Mouse (Mus musculus) hindlimb bud, embryonic 11.5 days (tissue): Measurements from ENCODE around the gene Ngf.
A peak's percentile ranks its signal among the peaks of the same experiment; 100 is the strongest.

ENCODE experiments used
- DNase-seq: peaks from one replicate; pipeline ENCODE4 v3.0.0-alpha.2; 2012; ENCODE audit warnings: low read depth, low spot score; ENCODE audit errors: extremely low spot score

The Ngf gene

GRCm38 (mm10) chr3:102469713-102470448 is at the start of gene Ngf:
Gene Ngf, plus strand, starts transcription at chr3:102469919.
- DNase-seq, result no peak

DNA sequence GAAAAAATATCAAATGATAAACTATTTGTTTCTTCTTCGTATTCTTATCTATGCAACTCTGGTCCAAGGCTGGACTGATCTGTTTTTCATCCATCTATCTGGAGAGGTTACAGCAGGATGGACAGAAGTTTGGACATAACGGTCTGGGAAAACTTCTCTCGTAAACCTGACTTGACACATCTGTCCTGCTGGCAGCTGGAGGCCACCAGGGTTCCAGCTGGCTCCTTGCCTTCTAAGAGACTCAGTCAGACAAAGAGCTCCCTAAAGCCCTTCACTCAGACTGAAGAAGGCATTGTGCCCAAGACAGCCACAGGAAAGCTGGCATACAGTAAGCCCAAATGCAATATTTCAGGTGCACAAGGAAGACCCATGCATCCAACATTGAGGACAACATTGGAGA is 24.2 kb upstream of the Ngf start:
- no peak for DNase-seq

DNA sequence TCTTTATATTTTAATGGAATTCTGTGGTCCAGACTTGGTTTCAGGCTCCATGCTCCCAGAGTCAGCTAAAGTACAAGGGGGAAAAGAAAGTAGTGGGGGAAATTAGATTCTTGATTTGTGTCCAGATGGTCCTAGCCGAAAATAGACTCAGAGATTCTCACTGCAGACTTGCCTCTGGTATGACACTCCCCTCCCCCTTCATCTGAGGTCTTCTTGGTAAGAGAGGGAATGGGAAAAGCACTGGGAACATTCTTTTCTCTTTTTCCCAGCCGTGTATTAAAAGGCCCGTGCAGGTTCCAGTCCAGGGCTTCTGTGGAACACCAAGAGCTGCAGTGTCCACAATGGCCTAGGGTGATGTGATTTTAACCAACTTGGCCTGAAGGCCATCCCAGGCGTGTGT is 23.0 kb upstream of the Ngf start:
- DNase-seq, result no peak

DNA sequence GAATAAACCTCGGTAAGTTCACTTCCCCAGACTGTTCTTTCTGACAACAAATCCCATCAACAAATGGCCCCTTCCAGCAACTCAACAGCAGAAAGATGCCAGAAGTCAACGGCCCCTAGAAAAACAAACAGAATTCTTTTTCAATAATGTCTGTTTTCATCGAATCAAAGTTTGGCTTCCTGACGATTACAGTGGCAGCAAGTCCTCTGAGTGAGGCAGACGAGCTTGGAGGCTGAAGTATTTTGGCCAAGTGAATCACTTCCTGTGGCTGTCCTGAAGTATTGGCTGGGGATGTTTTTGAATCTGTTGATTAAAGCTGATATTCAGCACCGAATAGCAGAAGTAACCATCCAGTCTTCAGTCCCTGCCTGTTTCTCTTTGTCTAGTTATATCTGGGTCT is 15.2 kb upstream of the Ngf start:
- DNase-seq, result no peak

- DNase-seq, result no peak
Observed at GRCm38 (mm10) chr3:102460528-102460927, 9.2 kb upstream of the Ngf start.

DNA sequence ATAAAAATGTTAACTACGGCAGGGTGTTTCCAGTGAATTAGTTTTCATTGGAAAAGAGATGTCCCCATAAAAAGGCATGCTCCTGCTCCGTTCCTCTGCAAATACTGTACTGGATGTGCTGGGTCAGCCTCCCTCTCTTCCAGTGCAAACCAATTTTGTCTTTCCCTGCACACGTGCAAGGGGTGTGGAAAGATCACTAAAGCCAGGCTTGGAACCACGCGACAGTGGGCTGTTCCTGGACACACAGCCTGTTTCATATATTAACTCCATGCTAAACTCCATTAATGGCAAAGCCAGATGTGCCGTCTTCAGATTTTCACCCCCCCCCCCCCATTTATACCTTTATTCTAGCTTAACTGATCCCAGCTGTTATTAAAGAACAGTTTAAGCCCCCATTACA is 8.7 kb upstream of the Ngf start:
- DNase-seq, result no peak

DNA sequence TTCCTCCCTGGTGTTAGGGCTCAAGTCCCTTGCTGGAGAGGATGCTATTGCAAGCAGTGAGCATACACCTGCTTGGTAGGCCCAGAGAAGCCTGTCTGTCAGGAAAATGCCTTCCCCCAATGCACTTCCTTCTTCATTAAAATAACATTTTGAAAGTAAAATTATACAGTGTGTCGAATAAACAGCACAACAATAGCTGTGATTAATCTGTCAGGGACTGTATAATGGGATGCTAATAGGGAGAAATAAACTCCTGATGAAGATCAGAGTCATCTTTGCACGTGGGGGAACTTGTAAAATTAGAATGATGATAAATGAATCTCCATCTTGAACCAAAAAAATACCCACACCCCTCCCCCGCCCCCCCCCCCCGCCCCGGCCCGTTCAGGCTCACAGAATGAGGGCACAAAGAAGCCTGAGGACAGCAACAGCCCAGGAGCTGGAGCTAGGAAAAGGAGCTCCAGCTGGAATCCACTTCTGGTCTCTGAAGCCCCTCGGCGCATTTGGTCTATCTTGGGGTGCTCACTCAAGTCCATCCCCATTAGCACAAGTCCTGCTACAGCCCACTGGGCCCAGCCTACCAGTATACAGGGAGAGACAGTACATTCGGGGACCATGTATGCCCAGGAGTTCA is 6.9 kb upstream of the Ngf start:
- no peak for DNase-seq

GRCm38 (mm10) chr3:102463339-102463738 is 6.4 kb upstream of the Ngf start:
- DNase-seq, result no peak

DNA sequence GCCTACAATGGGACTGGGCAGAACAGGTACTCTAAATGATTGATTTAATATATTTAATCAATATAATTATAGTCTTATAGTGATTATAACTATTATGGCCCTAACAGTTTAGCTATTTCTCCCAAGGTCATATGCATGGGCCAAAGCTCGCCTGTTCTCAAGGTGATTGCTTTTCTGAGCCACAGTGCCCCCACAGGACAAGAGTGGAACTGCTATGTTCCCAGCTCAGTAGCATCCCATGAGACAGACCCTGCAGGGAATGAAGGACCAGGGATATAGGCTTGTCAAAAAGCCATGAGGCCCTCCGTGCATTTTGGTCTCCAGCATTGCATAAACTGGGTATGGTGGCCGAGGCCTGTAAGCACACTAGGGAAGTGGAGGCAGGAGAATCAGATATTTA is 3.1 kb upstream of the Ngf start:
- peak; percentile 44 for DNase-seq

- DNase-seq, result no peak
Observed at GRCm38 (mm10) chr3:102467121-102467520, 2.6 kb upstream of the Ngf start.

DNA sequence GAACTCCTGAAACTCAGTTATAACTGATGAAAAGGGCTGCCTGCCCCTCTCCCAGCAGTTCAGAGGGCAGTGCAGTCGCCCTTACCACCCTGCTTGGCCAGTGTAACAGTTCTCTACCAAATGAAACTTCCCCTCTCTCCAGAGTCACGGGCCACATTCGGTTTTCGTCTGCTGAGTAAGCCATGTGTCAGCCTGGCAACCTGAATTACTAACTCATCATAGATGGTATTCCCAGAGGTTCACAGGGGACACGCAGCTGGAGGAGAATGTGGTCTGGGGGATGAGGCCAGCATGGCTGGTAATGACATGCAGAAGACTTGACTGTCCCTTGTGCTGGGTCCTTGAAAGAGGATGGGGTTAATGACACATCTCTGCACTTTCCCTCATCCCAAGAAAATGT is 1.5 kb downstream of the Ngf start:
- DNase-seq, result no peak

- no peak for DNase-seq
Observed at GRCm38 (mm10) chr3:102471799-102472198, 2.1 kb downstream of the Ngf start.

DNA sequence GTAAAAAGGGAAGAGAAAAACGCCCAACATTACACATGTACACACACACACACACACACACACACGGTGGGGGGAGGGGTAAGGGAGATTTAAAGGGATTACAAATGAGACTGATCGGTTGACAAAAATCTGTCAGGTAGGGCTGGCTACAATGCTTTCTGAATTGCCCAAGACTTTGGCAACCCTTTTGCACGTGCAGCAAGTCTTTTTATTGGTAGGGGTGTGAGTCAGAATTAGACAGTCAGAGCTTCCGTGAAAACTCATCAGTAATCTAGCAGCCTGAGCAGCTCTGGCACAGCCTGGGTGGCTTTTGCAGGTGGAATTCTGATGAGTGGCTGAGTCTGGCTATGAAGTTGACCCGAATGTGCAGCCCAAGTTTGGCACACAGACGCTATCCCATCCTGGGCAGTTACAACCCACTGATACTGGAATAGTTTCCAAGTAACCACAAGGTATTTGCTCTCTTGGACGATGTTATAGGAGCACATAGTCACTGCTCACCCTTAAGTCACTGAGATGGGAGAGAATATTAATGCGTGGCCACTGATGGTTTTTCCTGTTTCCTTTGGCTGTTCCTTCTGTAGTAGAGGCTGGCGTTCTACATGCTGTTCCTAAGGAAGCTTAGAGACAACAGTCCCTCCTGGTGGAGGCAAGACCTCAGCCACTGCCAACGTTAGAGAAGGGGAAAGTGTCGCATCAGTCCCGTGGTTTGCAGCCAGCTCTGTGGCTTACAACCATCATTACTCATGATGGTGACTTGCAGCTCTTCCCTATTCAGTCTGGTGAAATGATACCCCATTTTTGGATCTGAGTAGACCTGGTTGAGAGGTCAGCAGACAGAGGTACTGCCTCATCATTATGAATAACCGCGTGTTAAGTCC is 4.8 kb downstream of the Ngf start:
- no peak for DNase-seq

DNA sequence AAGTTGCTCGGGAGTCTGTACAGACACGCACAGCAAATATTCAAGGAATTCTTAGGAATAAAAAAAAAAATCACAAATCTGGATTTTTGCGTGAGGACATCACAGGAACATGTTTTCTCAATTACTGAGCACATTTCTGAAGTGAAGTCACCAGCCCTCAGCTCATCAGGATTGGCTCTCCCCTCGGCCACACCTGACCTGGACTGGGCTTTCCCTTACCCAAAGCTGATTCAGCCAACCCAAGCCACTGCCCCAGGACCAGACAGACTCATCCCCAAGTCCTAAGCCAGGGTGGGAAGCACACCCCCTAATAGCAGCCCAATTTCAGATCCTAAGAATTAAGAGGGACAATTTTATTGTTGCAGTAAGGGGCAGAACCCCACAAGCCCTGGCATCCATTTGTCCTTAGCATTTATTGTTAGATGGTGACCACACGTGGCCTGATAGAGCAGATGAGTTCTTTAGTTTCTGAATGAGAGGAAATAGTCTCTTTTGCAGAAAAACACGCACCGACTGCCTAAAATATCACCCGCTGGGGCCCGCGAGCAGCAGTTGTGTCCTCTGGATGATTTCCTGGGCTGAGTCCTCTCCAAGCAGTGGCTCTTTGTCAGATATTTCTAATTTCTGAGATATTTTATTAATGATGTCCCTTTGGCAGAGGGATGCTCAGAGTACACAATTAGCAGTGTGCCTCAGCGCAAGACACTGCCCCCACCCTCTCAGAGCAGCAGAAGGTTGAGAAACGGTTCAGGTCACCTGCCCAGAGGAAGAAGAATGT is 8.4 kb downstream of the Ngf start:
- no peak for DNase-seq

GRCm38 (mm10) chr3:102490393-102491123 is 20.8 kb downstream of the Ngf start:
- DNase-seq, result no peak

- DNase-seq, result no peak
Observed at GRCm38 (mm10) chr3:102498113-102498512, 28.4 kb downstream of the Ngf start.

- no peak for DNase-seq
Observed at GRCm38 (mm10) chr3:102498931-102499330, 29.2 kb downstream of the Ngf start.

DNA sequence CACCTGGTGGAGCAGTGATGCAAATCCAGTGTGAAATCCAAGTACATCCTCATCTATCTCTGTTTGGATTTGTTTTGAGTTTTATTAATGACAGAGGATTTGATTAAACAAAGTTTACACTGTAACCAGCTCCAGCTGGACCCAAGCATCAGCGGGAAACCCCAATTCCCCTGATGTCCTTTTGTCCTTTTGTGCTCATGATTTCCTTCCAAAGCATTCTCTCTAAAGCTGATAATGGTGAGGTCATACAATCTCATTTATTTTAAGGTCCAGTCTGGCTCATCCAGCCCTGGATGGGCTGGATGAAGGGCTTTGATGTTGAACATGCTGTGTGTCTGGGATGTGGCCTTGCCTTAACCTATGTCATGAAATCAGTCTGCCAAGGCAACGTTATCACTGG is 30.3 kb downstream of the Ngf start:
- DNase-seq, result no peak

DNA sequence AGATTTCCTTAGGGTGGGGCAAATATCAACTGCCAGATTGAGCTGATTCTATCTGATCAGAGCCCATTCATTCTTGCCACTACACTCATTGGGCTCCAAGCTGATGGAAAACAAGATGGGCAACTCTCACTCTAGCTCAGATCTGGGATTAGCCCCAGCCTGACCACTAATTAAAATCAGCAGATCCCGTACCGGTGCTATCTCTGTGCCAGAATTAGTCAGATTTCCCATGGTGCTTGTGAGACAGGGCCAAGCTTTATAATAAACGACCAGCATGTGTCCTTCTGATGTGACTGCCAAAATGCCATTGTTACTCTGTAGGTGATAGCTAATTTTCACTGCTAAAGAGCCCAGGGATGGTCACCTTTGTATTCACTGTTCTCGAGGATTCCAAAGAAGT is 31.5 kb downstream of the Ngf start:
- no peak for DNase-seq

- DNase-seq, result no peak
Observed at GRCm38 (mm10) chr3:102505129-102505528, 35.4 kb downstream of the Ngf start.
